Mouse (Mus musculus) fat pad, adult 2 months (tissue): Measurements from ENCODE around the gene St3gal6.

ENCODE experiments used
- DNase-seq: peaks from one replicate; pipeline ENCODE4 v3.0.0-alpha.2; 2011; ENCODE audit warnings: low read depth, low spot score; ENCODE audit errors: extremely low read depth

Gene St3gal6

GRCm38 (mm10) chr16:58446281-58447259 is 77.5 kb downstream of the St3gal6 start:
- DNase-seq: no peak

- no peak for DNase-seq
Observed at GRCm38 (mm10) chr16:58444735-58445134, 79.3 kb downstream of the St3gal6 start.

GRCm38 (mm10) chr16:58432384-58432783 is 91.7 kb downstream of the St3gal6 start:
- no peak for DNase-seq

- DNase-seq: no peak
Observed at GRCm38 (mm10) chr16:58430246-58430645, 93.8 kb downstream of the St3gal6 start.

GRCm38 (mm10) chr16:58421696-58422354 is 102.2 kb downstream of the St3gal6 start:
- DNase-seq: no peak
